In the genomic region with DNA sequence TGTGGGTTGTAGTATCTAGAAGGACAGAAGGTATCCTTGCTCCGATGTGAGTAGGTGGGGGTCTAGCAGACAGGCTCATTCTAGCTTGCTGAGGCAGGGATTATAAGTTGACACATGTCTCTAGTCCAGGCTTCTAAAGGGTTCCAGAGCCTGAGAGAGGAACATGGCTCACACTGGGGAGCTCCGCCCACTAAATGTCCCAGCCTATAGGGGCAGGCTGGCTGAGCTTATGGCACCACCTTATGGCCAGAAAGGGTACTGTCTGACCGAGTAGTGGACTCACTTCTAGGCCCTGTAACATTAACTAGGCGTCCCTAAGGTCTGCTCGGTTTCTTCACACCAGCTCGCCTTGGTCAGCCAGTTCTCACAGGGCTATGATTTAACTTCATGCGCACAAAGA, we compare ENCODE assay signal across 8 mouse cellular contexts. TPM values are rescaled to one million over a fixed set of nuclear protein-coding genes. Genes with fewer than 3 reads are reported as not detected.
DNase-seq lines count a peak whose midpoint lies in the region; ATAC-seq lines count a peak whose summit lies in the region.

No protein-coding gene starts in this region.

- no peak overlapping the region for H3K4me3 ChIP-seq in forebrain, embryonic 14.5 days (ENCODE audit: low read depth, low read length)
- no peak overlapping the region for H3K4me3 ChIP-seq in forebrain, embryonic 13.5 days
- H3K4me3 ChIP-seq in liver, embryonic 13.5 days (replicated peaks): no peak overlapping the region

- no peak overlapping the region for H3K9ac ChIP-seq in forebrain, embryonic 14.5 days (ENCODE audit: low read length)
- no peak overlapping the region for H3K9ac ChIP-seq in forebrain, embryonic 13.5 days
- no peak overlapping the region for H3K9ac ChIP-seq in liver, embryonic 13.5 days

- peaks cover 10% of the 10 kb centered on the region; the same call in 1 of the 2 replicates for H3K4me1 ChIP-seq in forebrain, embryonic 14.5 days (ENCODE audit: control insufficient read depth, insufficient read depth, low read length)
- peaks cover 15% of the 10 kb centered on the region for H3K4me1 ChIP-seq in forebrain, embryonic 13.5 days
- peaks cover 14% of the 10 kb centered on the region for H3K4me1 ChIP-seq in liver, embryonic 13.5 days (replicated peaks)

- no peaks in the 10 kb centered on the region for H3K9me3 ChIP-seq in forebrain, embryonic 14.5 days (replicated peaks; ENCODE audit: control insufficient read depth, low read length)
- no peaks in the 10 kb centered on the region for H3K9me3 ChIP-seq in forebrain, embryonic 13.5 days (replicated peaks)
- H3K9me3 ChIP-seq in liver, embryonic 13.5 days (replicated peaks): no peaks in the 10 kb centered on the region

- no peak overlapping the region for H3K27ac ChIP-seq in forebrain, embryonic 14.5 days (ENCODE audit: low read depth, low read length)
- H3K27ac ChIP-seq in forebrain, embryonic 13.5 days: no peak overlapping the region
- no peak overlapping the region for H3K27ac ChIP-seq in liver, embryonic 13.5 days

- DNase-seq in forebrain, embryonic 14.5 days (ENCODE audit: low spot score): peak; percentile 21
- DNase-seq in right cerebral cortex, postnatal 14 days: peak; percentile 31
- no peak for DNase-seq in right cerebral cortex, adult 18-20 months
- DNase-seq in embryo, embryonic 9.5 days (ENCODE audit: extremely low spot score): peak; percentile 56
- DNase-seq in liver, embryonic 13.5 days: peak; percentile 50
- peak; percentile 11 for DNase-seq in splenic B cell, adult 2 months (ENCODE audit: low read depth, low spot score)

- 74% methylated on average over 7 of the region's 7 CpGs for WGBS in forebrain, embryonic 14.5 days
- WGBS in forebrain, embryonic 13.5 days: 61% methylated on average over 7 of the region's 7 CpGs
- WGBS in liver, embryonic 13.5 days (ENCODE audit: insufficient replicate concordance): 42% methylated on average over 7 of the region's 7 CpGs

- no peak for ATAC-seq in forebrain, embryonic 14.5 days
- ATAC-seq in forebrain, embryonic 13.5 days: no peak
- ATAC-seq in liver, embryonic 13.5 days (ENCODE audit: low read depth): peak; percentile 45; the same call in 1 of the 2 replicates
- no peak for ATAC-seq in activated CD4-positive, CD25-positive, alpha-beta regulatory T cell, adult 4 months

- H3K4me2 ChIP-seq in forebrain, embryonic 14.5 days (ENCODE audit: low read length): no peak overlapping the region
- H3K4me2 ChIP-seq in forebrain, embryonic 13.5 days: no peak overlapping the region
- no peak overlapping the region for H3K4me2 ChIP-seq in liver, embryonic 13.5 days

- H3K27me3 ChIP-seq in forebrain, embryonic 14.5 days (replicated peaks; ENCODE audit: control insufficient read depth, insufficient read depth, low read length): peaks cover 18% of the 10 kb centered on the region
- H3K27me3 ChIP-seq in forebrain, embryonic 13.5 days: peaks cover 33% of the 10 kb centered on the region
- peaks cover 48% of the 10 kb centered on the region for H3K27me3 ChIP-seq in liver, embryonic 13.5 days
- H3K27me3 ChIP-seq in splenic B cell, adult 2 months (ENCODE audit: control insufficient read depth, insufficient read depth, low read length, poor library complexity, severe bottlenecking): no peaks in the 10 kb centered on the region

- H3K36me3 ChIP-seq in forebrain, embryonic 14.5 days (ENCODE audit: control insufficient read depth, insufficient read depth, low read length): no peaks in the 10 kb centered on the region
- H3K36me3 ChIP-seq in forebrain, embryonic 13.5 days (ENCODE audit: poor library complexity, severe bottlenecking): no peaks in the 10 kb centered on the region
- no peaks in the 10 kb centered on the region for H3K36me3 ChIP-seq in liver, embryonic 13.5 days
- no peaks in the 10 kb centered on the region for H3K36me3 ChIP-seq in splenic B cell, adult 2 months (ENCODE audit: control insufficient read depth, insufficient read depth, low read length, poor library complexity, severe bottlenecking)

RNA-seq across cellular contexts. Expression of gene Stc2, which starts 3.6 kb away (rescaled TPM):
- 0.35 and 0.80 TPM in 2 replicates for polyA plus RNA-seq in forebrain, embryonic 14.5 days (2014; fragmentation: Nextera tagmentation; extraction: Ambion mirVana)
- 0.88 and 1.4 TPM in 2 replicates for polyA plus RNA-seq in forebrain, embryonic 13.5 days (2015; fragmentation: Nextera tagmentation; extraction: Ambion mirVana)
- 0.54 and 0.69 TPM in 2 replicates for polyA plus RNA-seq in liver, embryonic 13.5 days (2015; fragmentation: Nextera tagmentation; extraction: Ambion mirVana)
- under 1 TPM in 1 of 2 experiments, not detected in 1; 0.23 TPM for polyA plus RNA-seq in activated CD4-positive, CD25-positive, alpha-beta regulatory T cell, adult 4 months (2017; shearing (Covaris generic))
